Mouse (Mus musculus) bone marrow macrophage, adult 2 months (primary cell): ENCODE measurements around the gene Dcpp2. TPM values are rescaled to one million over a fixed set of nuclear protein-coding genes. Genes with fewer than 3 reads are reported as not detected.
A peak's percentile ranks its signal among the peaks of the same experiment; 100 is the strongest.
"Not testable (repeated sequence)": the region's sequence is repeated elsewhere in the genome, so short reads cannot be mapped to it uniquely, and the experiment has no call there.

Experiments used
- H3K27ac ChIP-seq: 2 replicates; pipeline ENCODE4 v1.5.1; 2012; ENCODE audit warnings: low read depth, low read length; ENCODE audit not compliant: insufficient read depth
- H3K4me1 ChIP-seq: 2 replicates; pipeline ENCODE4 v1.6.1; 2012; ENCODE audit warnings: low read length; ENCODE audit not compliant: control insufficient read depth, insufficient read depth
- H3K4me3 ChIP-seq: 2 replicates; pipeline ENCODE4 v1.5.1; 2012; ENCODE audit warnings: mild to moderate bottlenecking, low read length, moderate library complexity; ENCODE audit not compliant: insufficient read depth
- CTCF ChIP-seq: IDR thresholded peaks from 2 replicates; pipeline ENCODE4 v1.5.1; 2012; ENCODE audit warnings: low read depth, mild to moderate bottlenecking, low read length, moderate library complexity
- POLR2A ChIP-seq: IDR thresholded peaks from 2 replicates; pipeline ENCODE4 v1.6.1; 2012; ENCODE audit warnings: mild to moderate bottlenecking, low read depth, low read length, borderline replicate concordance
- polyA plus RNA-seq: library from polyadenylated mRNA; stranded (reverse); fragments of >200 nt; gene quantifications from 2 replicates; pipeline ENCODE4 v1.2.4, GENCODE M21; 2012; ENCODE audit not compliant: missing spikeins, insufficient read depth, insufficient read length

Dcpp2 gene
- polyA plus RNA-seq, 1 experiment: not detected

DNA sequence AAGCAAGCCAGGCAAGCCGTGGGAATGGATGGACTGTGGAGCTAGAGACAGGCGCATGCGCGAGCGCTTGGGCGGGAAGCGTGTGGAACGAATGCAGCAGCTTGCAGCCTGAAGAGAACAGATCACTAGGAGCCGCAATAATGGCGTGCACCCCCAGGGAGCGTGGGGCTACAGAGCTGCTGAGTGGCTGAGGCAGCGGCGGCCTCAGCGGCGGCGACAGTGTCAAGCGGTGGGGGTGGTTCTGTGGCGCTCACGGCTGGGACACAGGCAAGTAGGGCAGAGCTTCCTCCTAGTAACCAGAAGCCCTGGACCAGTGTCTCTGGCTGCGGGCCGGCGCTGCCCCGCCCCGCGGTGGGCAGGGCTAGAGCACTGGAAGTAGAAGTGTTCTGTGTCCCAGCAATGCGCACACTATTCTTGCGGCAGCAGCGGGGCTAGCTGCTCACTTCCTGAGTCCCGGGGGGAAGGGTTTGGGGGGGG lies 43.9 kb downstream of the Dcpp2 start:
- peak overlapping the region; percentile 65 for H3K4me3 ChIP-seq
- peaks cover 7% of the 10 kb centered on the region for H3K4me1 ChIP-seq
- H3K27ac ChIP-seq: peak overlapping the region; percentile 56
- no peak for TF ChIP-seq CTCF

DNA sequence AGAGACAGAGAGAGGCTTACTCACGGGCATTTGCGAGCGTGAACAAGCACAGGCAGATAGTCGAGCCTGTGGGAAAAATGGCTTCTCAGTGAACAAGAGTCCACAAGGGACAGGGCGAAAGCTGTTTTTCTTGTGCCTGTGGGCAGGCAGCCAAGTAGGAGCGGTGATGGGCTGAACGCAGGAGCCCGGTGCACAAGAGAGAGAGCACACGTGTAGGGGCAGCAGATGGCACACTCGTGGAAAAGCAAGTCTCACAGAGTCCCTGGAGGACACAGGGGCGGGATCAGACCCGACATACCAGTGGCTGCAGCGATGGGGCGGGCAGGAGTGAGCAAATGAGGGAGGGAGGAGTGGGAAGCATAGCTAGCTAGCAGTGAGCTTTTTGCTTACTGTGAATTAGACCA lies 44.4 kb downstream of the Dcpp2 start:
- Histone ChIP-seq H3K4me3 (peak overlapping the region; percentile 62), H3K4me1 (peaks cover 7% of the 10 kb centered on the region), H3K27ac (peak overlapping the region; percentile 52)
- TF ChIP-seq POLR2A: no peak

DNA sequence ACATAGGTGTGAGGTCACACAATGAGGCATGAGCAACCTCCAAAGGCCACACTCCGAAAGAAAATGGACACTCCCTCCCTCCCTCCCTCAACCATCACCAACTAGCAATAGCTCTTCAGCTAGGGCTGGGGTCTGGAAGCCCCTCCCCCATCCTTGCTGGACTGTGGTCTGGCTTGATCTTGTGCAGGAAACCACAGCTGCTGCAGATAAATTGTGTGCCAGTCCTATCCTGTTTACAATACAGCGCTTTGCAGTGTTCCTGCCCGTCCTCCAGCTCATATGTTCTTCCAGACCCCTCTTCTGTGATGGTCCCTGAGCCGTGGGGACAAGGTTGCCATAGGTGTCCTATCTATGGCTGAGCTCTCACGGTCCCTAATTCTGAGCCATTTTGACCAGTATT lies 50.5 kb downstream of the Dcpp2 start:
- H3K27ac ChIP-seq: no peak overlapping the region
- H3K4me3 ChIP-seq: no peak overlapping the region
- TF ChIP-seq POLR2A: no peak
- no peak for TF ChIP-seq CTCF
- peaks cover 2% of the 10 kb centered on the region; the same call in 1 of the 2 replicates for H3K4me1 ChIP-seq

DNA sequence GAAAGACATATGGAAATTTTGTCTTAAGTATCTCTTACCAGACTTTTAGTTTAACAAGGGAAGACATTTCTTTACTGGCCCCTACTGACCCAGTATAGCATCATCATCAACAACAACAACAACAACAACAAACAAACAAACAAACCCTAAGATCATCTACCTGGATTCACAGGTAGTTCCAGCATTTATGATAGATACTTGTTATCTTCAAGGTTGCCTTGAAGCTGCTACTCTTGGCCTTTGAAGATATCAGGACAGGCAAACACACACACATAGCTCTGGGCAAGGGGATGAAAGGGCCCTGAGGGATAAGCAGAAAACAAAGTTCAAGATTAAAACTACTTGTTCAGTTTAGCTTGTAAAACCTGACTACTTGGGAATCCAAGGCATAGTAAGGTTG lies 60.7 kb downstream of the Dcpp2 start, which contains the start of gene Sbp:
Sbp (plus strand) TSS at position 301 of the 400 bp plus-strand sequence.
- H3K4me3 ChIP-seq: no peak within 1 kb of the TSS
- H3K27ac ChIP-seq: no peak within 1 kb of the TSS
- TF ChIP-seq CTCF (no peak), POLR2A (no peak)

DNA sequence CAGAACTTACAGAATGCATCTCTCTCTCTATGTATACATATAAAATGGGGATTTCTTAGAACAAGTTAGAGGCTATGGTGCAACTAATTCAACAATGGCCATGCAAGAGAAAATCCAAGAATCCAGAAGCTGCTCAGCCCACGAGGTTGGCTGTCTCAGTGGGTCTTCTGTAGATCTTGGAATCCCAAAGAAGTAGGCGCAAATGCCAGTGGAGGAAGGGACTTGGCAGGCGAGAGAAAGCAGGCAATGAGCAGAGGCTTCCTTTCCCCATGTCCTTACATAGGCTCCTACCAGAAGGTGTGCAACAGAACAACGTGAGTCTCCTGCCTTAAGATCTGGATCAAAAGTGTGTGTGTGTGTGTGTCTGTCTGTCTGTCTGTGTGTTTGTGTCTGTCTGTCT lies 66.8 kb downstream of the Dcpp2 start:
- not testable (repeated sequence) for H3K27ac ChIP-seq, H3K4me1 ChIP-seq, H3K4me3 ChIP-seq

More for the DNA sequence above, 60.7 kb downstream of the Dcpp2 start, which contains the start of gene Sbp:
- H3K4me1 ChIP-seq: no peaks in the 10 kb centered on the region

DNA sequence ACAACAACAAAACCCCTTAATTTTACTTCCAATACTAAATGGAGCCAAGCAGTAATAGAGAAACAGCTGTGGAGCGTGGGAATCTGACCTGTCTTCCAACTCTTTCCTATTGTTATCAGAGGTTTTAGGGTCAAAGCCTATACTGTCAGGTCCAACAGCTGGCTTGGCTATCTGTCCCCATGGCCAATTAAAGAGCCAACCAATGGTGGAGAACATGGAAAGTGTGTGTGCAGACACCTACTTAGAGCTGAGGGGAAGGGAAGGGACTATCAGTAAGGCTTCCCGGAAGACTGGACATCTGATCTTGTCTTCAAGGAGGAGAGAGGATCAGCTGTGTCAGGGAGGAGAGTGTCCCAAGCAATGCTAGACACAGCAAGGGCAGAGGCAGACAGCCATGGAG lies 68.4 kb downstream of the Dcpp2 start:
- no peak overlapping the region for H3K27ac ChIP-seq
- H3K4me3 ChIP-seq: no peak overlapping the region
- no peak for TF ChIP-seq CTCF
- no peaks in the 10 kb centered on the region for H3K4me1 ChIP-seq

Other genes starting within 250 kb of the Dcpp2 start
- gene Mmp25, start 235.6 kb upstream of the Dcpp2 start, polyA plus RNA-seq: 0.38 and 0.41 TPM in 2 replicates
- gene Bicdl2, start 220.4 kb upstream of the Dcpp2 start, polyA plus RNA-seq: not detected in 2 replicates
- gene Hcfc1r1, start 207.3 kb upstream of the Dcpp2 start, polyA plus RNA-seq: 101 and 118 TPM in 2 replicates
- 20.9 and 23.4 TPM in 2 replicates for gene Thoc6, start 207.0 kb upstream of the Dcpp2 start, polyA plus RNA-seq
- 4.9 and 5.6 TPM in 2 replicates for gene Tnfrsf12a, start 203.4 kb upstream of the Dcpp2 start, polyA plus RNA-seq
- not detected in 2 replicates for gene Cldn6, start 201.6 kb upstream of the Dcpp2 start, polyA plus RNA-seq
- gene Cldn9, start 196.9 kb upstream of the Dcpp2 start, polyA plus RNA-seq: not detected in 2 replicates
- gene 1520401A03Rik, start 158.1 kb upstream of the Dcpp2 start, polyA plus RNA-seq: not detected in 2 replicates
- 17.3 and 20.1 TPM in 2 replicates for gene Pkmyt1, start 154.5 kb upstream of the Dcpp2 start, polyA plus RNA-seq
- 13.9 TPM in 2 replicates for gene Paqr4, start 140.0 kb upstream of the Dcpp2 start, polyA plus RNA-seq
- not detected in 2 replicates for gene Kremen2, start 135.0 kb upstream of the Dcpp2 start, polyA plus RNA-seq
- gene Flywch1, start 109.3 kb upstream of the Dcpp2 start, polyA plus RNA-seq: 20.4 and 21.3 TPM in 2 replicates
- gene Flywch2, start 94.8 kb upstream of the Dcpp2 start, polyA plus RNA-seq: 1.6 and 1.8 TPM in 2 replicates
- 502 and 543 TPM in 2 replicates for gene Srrm2, start 90.3 kb upstream of the Dcpp2 start, polyA plus RNA-seq
- gene Elob, start 51.7 kb upstream of the Dcpp2 start, polyA plus RNA-seq: 240 and 243 TPM in 2 replicates
- gene Prss33, start 44.8 kb upstream of the Dcpp2 start, polyA plus RNA-seq: not detected in 2 replicates
- gene Prss32, start 37.0 kb upstream of the Dcpp2 start, polyA plus RNA-seq: not detected in 2 replicates
- not detected in 2 replicates for gene Prss41, start 36.7 kb upstream of the Dcpp2 start, polyA plus RNA-seq
- gene Prss21, start 12.8 kb upstream of the Dcpp2 start, polyA plus RNA-seq: not detected in 2 replicates
- gene Dcpp1, start within 50 bp of the Dcpp2 start, polyA plus RNA-seq: not detected in 2 replicates
- gene Dcpp3, start 36.6 kb downstream of the Dcpp2 start, polyA plus RNA-seq: not detected in 2 replicates
- gene Sbp, start 60.8 kb downstream of the Dcpp2 start, polyA plus RNA-seq: not detected in 2 replicates
- not detected in 2 replicates for gene Sbpl, start 74.4 kb downstream of the Dcpp2 start, polyA plus RNA-seq
- 0.44 and 1.7 TPM in 2 replicates for gene Prss30, start 99.7 kb downstream of the Dcpp2 start, polyA plus RNA-seq
- not detected in 2 replicates for gene Prss22, start 117.2 kb downstream of the Dcpp2 start, polyA plus RNA-seq
- not detected in 2 replicates for gene Prss27, start 157.3 kb downstream of the Dcpp2 start, polyA plus RNA-seq
- 13.1 and 15.9 TPM in 2 replicates for gene Kctd5, start 192.6 kb downstream of the Dcpp2 start, polyA plus RNA-seq